Mouse (Mus musculus): ENCODE results near the gene Med4. TPM values are rescaled to one million over a fixed set of nuclear protein-coding genes. Genes with fewer than 3 reads are reported as not detected.

Med4 gene
- total and polyA plus RNA-seq, 2 experiments, result 6.1 to 11.2 TPM

DNA sequence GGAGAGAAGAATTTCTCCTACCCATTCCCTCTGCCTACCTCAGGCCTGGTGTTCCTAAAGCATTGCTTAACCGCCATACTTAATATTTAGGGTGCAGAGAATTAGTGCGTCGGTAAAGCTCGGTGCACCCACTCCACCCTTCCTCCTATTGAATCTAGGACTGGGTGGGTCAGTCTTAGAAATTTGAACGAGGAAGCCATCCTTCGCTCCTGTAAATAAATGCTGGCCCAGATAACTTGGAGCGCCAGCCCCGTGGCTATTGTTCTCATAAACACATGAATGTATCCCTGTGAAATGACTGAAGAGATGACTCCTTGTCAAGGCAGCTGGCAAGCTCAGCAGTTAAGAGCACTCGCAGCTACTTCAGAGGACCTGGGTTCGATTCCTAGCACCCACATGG is 32.7 kb upstream of the Med4 start:
- Histone ChIP-seq H3K79me2 (ENCODE audit: control insufficient read depth, insufficient read depth, low read length) (no peaks in the 10 kb centered on the region), H3K4me1 (ENCODE audit: control insufficient read depth, insufficient read depth, low read length) (peaks cover 10% of the 10 kb centered on the region), H3K4me3 (ENCODE audit: insufficient read depth, low read depth, low read length) (no peak overlapping the region), H3K9ac (ENCODE audit: low read depth, low read length) (no peak overlapping the region), H3K27ac (replicated peaks; ENCODE audit: insufficient read depth, low read depth, low read length) (no peak overlapping the region), H3K36me3 (ENCODE audit: control insufficient read depth, insufficient read depth, low read length) (no peaks in the 10 kb centered on the region), H3K27me3 (ENCODE audit: control insufficient read depth, insufficient read depth, low read length) (no peaks in the 10 kb centered on the region)
- WGBS, result 95% methylated on average over 10 of the region's 10 CpGs
- no peak for DNase-seq (ENCODE audit: extremely low read depth, low read depth, low spot score)
- TF ChIP-seq POLR2A (IDR thresholded peaks at IDR 0.05; ENCODE audit: extremely low read depth, insufficient read depth, low read length), result no peak
- TF ChIP-seq CTCF (IDR thresholded peaks at IDR 0.05; ENCODE audit: low read depth, low read length), result no peak

GRCm38 (mm10) chr14:73478321-73478720 is 31.5 kb upstream of the Med4 start:
- H3K9ac ChIP-seq (ENCODE audit: low read depth, low read length), result no peak overlapping the region
- H3K27me3 ChIP-seq (ENCODE audit: control insufficient read depth, insufficient read depth, low read length), result no peaks in the 10 kb centered on the region
- TF ChIP-seq POLR2A (IDR thresholded peaks at IDR 0.05; ENCODE audit: extremely low read depth, insufficient read depth, low read length) (no peak), CTCF (IDR thresholded peaks at IDR 0.05; ENCODE audit: low read depth, low read length) (no peak)
- no peak for DNase-seq (ENCODE audit: extremely low read depth, low read depth, low spot score)
- 94% methylated on average over 3 of the region's 3 CpGs for WGBS
- H3K4me1 ChIP-seq (ENCODE audit: control insufficient read depth, insufficient read depth, low read length), result peaks cover 10% of the 10 kb centered on the region
- no peak overlapping the region for H3K27ac ChIP-seq (replicated peaks; ENCODE audit: insufficient read depth, low read depth, low read length)
- H3K36me3 ChIP-seq (ENCODE audit: control insufficient read depth, insufficient read depth, low read length), result no peaks in the 10 kb centered on the region
- no peaks in the 10 kb centered on the region for H3K79me2 ChIP-seq (ENCODE audit: control insufficient read depth, insufficient read depth, low read length)
- no peak overlapping the region for H3K4me3 ChIP-seq (ENCODE audit: insufficient read depth, low read depth, low read length)

DNA sequence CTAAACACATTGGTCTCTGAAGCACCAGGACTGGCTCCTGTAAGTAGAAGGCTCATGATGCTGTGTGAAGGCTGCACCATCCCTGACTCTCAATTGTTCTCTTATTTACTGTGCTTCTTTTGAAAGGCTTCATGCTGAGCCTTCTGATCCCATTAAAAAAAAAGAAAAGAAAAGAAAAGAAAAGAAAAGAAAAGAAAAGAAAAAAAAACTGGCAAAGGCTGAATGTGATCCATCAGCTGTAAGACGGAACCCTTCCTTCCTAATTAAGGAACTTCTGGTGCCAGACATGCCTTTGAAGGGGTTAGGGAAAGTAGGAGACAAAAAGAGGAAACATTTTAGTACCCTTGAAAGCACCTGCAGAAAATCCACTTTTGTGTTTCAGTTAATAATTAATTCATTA is 30.1 kb upstream of the Med4 start:
- no peak overlapping the region for H3K9ac ChIP-seq (ENCODE audit: low read depth, low read length)
- no peak overlapping the region for H3K27ac ChIP-seq (replicated peaks; ENCODE audit: insufficient read depth, low read depth, low read length)
- WGBS, result 87% methylated on average over 1 of the region's 1 CpGs
- TF ChIP-seq POLR2A (IDR thresholded peaks at IDR 0.05; ENCODE audit: extremely low read depth, insufficient read depth, low read length), result no peak
- TF ChIP-seq CTCF (IDR thresholded peaks at IDR 0.05; ENCODE audit: low read depth, low read length), result no peak
- H3K79me2 ChIP-seq (ENCODE audit: control insufficient read depth, insufficient read depth, low read length), result no peaks in the 10 kb centered on the region
- no peak for DNase-seq (ENCODE audit: extremely low read depth, low read depth, low spot score)
- H3K4me3 ChIP-seq (ENCODE audit: insufficient read depth, low read depth, low read length), result no peak overlapping the region
- no peaks in the 10 kb centered on the region for H3K36me3 ChIP-seq (ENCODE audit: control insufficient read depth, insufficient read depth, low read length)
- H3K4me1 ChIP-seq (ENCODE audit: control insufficient read depth, insufficient read depth, low read length), result peaks cover 1% of the 10 kb centered on the region; the same call in 1 of the 2 replicates
- no peaks in the 10 kb centered on the region for H3K27me3 ChIP-seq (ENCODE audit: control insufficient read depth, insufficient read depth, low read length)

DNA sequence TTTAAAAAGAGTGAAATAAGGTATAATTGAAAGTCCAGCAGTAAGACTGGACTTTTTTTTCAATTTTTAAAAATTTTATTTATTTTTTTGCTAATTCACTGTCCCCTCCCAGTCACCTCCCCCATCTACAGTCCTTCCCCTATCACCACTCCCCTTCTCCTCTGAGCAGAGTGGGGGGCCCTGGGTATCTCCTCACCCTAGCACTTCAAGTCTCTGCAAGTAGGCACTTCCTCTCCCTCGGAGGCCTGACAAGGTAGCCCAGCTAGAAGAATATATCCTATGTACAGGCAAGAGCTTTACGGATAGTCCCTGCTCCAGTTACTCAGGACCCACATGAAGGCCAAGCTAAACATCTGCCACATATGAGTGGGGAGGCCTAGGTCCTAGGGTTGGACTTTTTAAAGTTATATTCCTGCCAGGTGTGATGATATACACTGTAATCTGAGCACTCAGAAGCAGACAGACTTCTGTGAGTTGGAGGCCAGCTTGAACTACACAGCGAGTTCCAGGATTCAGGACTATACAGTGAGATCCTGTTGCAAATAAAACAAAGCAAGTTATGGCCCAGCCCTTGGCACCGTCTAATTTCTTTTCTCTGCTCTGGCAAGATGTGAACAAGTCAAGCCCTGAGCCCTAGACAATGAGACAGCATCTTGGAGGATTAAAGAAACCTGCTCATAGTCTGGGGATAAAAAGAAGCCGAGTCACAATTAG is 26.2 kb upstream of the Med4 start:
- WGBS, result 85% methylated on average over 5 of the region's 5 CpGs
- no peaks in the 10 kb centered on the region for H3K79me2 ChIP-seq (ENCODE audit: control insufficient read depth, insufficient read depth, low read length)
- no peaks in the 10 kb centered on the region for H3K36me3 ChIP-seq (ENCODE audit: control insufficient read depth, insufficient read depth, low read length)
- H3K27ac ChIP-seq (replicated peaks; ENCODE audit: insufficient read depth, low read depth, low read length), result no peak overlapping the region
- H3K4me3 ChIP-seq (ENCODE audit: insufficient read depth, low read depth, low read length), result no peak overlapping the region
- TF ChIP-seq CTCF (IDR thresholded peaks at IDR 0.05; ENCODE audit: low read depth, low read length) (no peak), POLR2A (IDR thresholded peaks at IDR 0.05; ENCODE audit: extremely low read depth, insufficient read depth, low read length) (no peak)
- no peak overlapping the region for H3K9ac ChIP-seq (ENCODE audit: low read depth, low read length)
- H3K4me1 ChIP-seq (ENCODE audit: control insufficient read depth, insufficient read depth, low read length), result no peaks in the 10 kb centered on the region
- no peaks in the 10 kb centered on the region for H3K27me3 ChIP-seq (ENCODE audit: control insufficient read depth, insufficient read depth, low read length)
- DNase-seq (ENCODE audit: extremely low read depth, low read depth, low spot score), result no peak

- H3K36me3 ChIP-seq (ENCODE audit: control insufficient read depth, insufficient read depth, low read length), result no peaks in the 10 kb centered on the region
These were observed 25.3 kb upstream of the Med4 start for GRCm38 (mm10) chr14:73484366-73485110.

DNA sequence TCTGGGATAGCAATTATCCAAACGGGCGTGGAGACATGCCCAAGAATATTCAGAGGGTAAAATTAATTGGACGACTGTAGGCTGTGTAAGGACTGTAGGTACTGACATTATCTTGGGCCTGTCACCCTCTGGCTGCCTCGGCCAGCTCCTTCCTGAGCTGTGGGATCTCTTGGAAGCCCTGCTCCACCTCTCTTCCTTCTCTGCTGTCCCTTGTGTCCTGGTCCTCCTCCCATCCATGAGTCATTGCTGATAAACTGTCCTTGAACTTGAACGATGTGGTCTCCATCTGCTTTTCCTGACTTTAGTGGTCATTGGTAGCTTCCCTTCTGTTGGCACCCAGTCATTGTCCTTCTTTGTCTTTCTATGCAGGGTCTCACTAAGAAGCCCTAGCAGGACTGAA is 23.2 kb upstream of the Med4 start:
- H3K27ac ChIP-seq (replicated peaks; ENCODE audit: insufficient read depth, low read depth, low read length), result no peak overlapping the region
- TF ChIP-seq CTCF (IDR thresholded peaks at IDR 0.05; ENCODE audit: low read depth, low read length) (no peak), POLR2A (IDR thresholded peaks at IDR 0.05; ENCODE audit: extremely low read depth, insufficient read depth, low read length) (no peak)
- WGBS, result 75% methylated on average over 5 of the region's 5 CpGs
- no peak overlapping the region for H3K9ac ChIP-seq (ENCODE audit: low read depth, low read length)
- no peak overlapping the region for H3K4me3 ChIP-seq (ENCODE audit: insufficient read depth, low read depth, low read length)
- no peaks in the 10 kb centered on the region for H3K27me3 ChIP-seq (ENCODE audit: control insufficient read depth, insufficient read depth, low read length)
- H3K79me2 ChIP-seq (ENCODE audit: control insufficient read depth, insufficient read depth, low read length), result no peaks in the 10 kb centered on the region
- no peak for DNase-seq (ENCODE audit: extremely low read depth, low read depth, low spot score)
- no peaks in the 10 kb centered on the region for H3K36me3 ChIP-seq (ENCODE audit: control insufficient read depth, insufficient read depth, low read length)
- no peaks in the 10 kb centered on the region for H3K4me1 ChIP-seq (ENCODE audit: control insufficient read depth, insufficient read depth, low read length)

More at GRCm38 (mm10) chr14:73484366-73485110, 25.3 kb upstream of the Med4 start:
- Histone ChIP-seq H3K27ac (replicated peaks; ENCODE audit: insufficient read depth, low read depth, low read length) (no peak overlapping the region), H3K79me2 (ENCODE audit: control insufficient read depth, insufficient read depth, low read length) (no peaks in the 10 kb centered on the region), H3K4me1 (ENCODE audit: control insufficient read depth, insufficient read depth, low read length) (no peaks in the 10 kb centered on the region), H3K9ac (ENCODE audit: low read depth, low read length) (no peak overlapping the region), H3K4me3 (ENCODE audit: insufficient read depth, low read depth, low read length) (no peak overlapping the region), H3K27me3 (ENCODE audit: control insufficient read depth, insufficient read depth, low read length) (no peaks in the 10 kb centered on the region)
- no peak for DNase-seq (ENCODE audit: extremely low read depth, low read depth, low spot score)
- 86% methylated on average over 3 of the region's 3 CpGs for WGBS
- TF ChIP-seq POLR2A (IDR thresholded peaks at IDR 0.05; ENCODE audit: extremely low read depth, insufficient read depth, low read length) (no peak), CTCF (IDR thresholded peaks at IDR 0.05; ENCODE audit: low read depth, low read length) (no peak)
